Mouse (Mus musculus): Measurements from ENCODE around the gene Sirt4. TPM values are rescaled to one million over a fixed set of nuclear protein-coding genes. Genes with fewer than 3 reads are reported as not detected.
A peak's percentile ranks its signal among the peaks of the same experiment; 100 is the strongest.

The Sirt4 gene
- polyA plus RNA-seq, 1 experiment from 2014 or later, result 16.2 TPM

- Histone ChIP-seq H3K27ac (ENCODE audit: low read depth, low read length) (peak within 1 kb of the TSS; percentile 100), H3K4me1 (ENCODE audit: control insufficient read depth, insufficient read depth, low read length) (peaks cover 42% of the 10 kb centered on the region), H3K4me3 (ENCODE audit: low read depth, low read length) (peak within 1 kb of the TSS; percentile 100), H3K9me3 (ENCODE audit: control insufficient read depth, low read length) (no peaks in the 10 kb centered on the region), H3K4me2 (peak within 1 kb of the TSS; percentile 100), H3K27me3 (ENCODE audit: control insufficient read depth, insufficient read depth, low read length) (no peaks in the 10 kb centered on the region), H3K36me3 (ENCODE audit: control insufficient read depth, insufficient read depth, low read length) (peaks cover 10% of the 10 kb centered on the region), H3K9ac (ENCODE audit: low read length) (peak within 1 kb of the TSS; percentile 100)
- DNase-seq (ENCODE audit: low spot score, missing footprints) (peak; percentile 92), ATAC-seq (ENCODE audit: low FRiP score) (peak; percentile 86)
- WGBS, result 2% methylated on average over 56 of the region's 117 CpGs
These were observed 55.0 kb downstream of the Sirt4 start, which contains the start of gene Msi1 for GRCm38 (mm10) chr5:115429359-115430186. Gene Msi1, plus strand, starts transcription at chr5:115429599.

GRCm38 (mm10) chr5:115428831-115429358, 55.6 kb downstream of the Sirt4 start:
- peak overlapping the region; percentile 100 for H3K4me2 ChIP-seq
- ATAC-seq (ENCODE audit: low FRiP score) (no peak), DNase-seq (ENCODE audit: low spot score, missing footprints) (peak; percentile 94)
- peak overlapping the region; percentile 100 for H3K4me3 ChIP-seq (ENCODE audit: low read depth, low read length)
- H3K27ac ChIP-seq (ENCODE audit: low read depth, low read length), result peak overlapping the region; percentile 100
- H3K9me3 ChIP-seq (ENCODE audit: control insufficient read depth, low read length), result no peaks in the 10 kb centered on the region
- 2% methylated on average over 20 of the region's 20 CpGs for WGBS
- H3K36me3 ChIP-seq (ENCODE audit: control insufficient read depth, insufficient read depth, low read length), result peaks cover 6% of the 10 kb centered on the region; the same call in 1 of the 2 replicates
- H3K27me3 ChIP-seq (ENCODE audit: control insufficient read depth, insufficient read depth, low read length), result no peaks in the 10 kb centered on the region
- H3K4me1 ChIP-seq (ENCODE audit: control insufficient read depth, insufficient read depth, low read length), result peaks cover 35% of the 10 kb centered on the region
- H3K9ac ChIP-seq (ENCODE audit: low read length), result peak overlapping the region; percentile 100

Other genes with a start within 250 kb of the Sirt4 start
- gene Pop5, start 248.9 kb downstream of the Sirt4 start, polyA plus RNA-seq (2014; fragmentation: Nextera tagmentation; extraction: Ambion mirVana), result 91.0 and 98.7 TPM in 2 replicates
- gene Rnf10, start 211.8 kb downstream of the Sirt4 start, polyA plus RNA-seq (2014; fragmentation: Nextera tagmentation; extraction: Ambion mirVana), result 84.6 and 85.0 TPM in 2 replicates
- 58.6 and 59.1 TPM in 2 replicates for gene Coq5, start 205.1 kb downstream of the Sirt4 start, polyA plus RNA-seq (2014; fragmentation: Nextera tagmentation; extraction: Ambion mirVana)
- 1,577 and 1,606 TPM in 2 replicates for gene Dynll1, start 183.7 kb downstream of the Sirt4 start, polyA plus RNA-seq (2014; fragmentation: Nextera tagmentation; extraction: Ambion mirVana)
- 362 and 376 TPM in 2 replicates for gene Srsf9, start 157.5 kb downstream of the Sirt4 start, polyA plus RNA-seq (2014; fragmentation: Nextera tagmentation; extraction: Ambion mirVana)
- gene Gatc, start 143.5 kb downstream of the Sirt4 start, polyA plus RNA-seq (2014; fragmentation: Nextera tagmentation; extraction: Ambion mirVana), result 43.5 and 46.8 TPM in 2 replicates
- 57.7 and 64.7 TPM in 2 replicates for gene Triap1, start 143.5 kb downstream of the Sirt4 start, polyA plus RNA-seq (2014; fragmentation: Nextera tagmentation; extraction: Ambion mirVana)
- gene Cox6a1, start 135.7 kb downstream of the Sirt4 start, polyA plus RNA-seq (2014; fragmentation: Nextera tagmentation; extraction: Ambion mirVana), result 745 and 840 TPM in 2 replicates
- gene Msi1, start 55.1 kb downstream of the Sirt4 start, polyA plus RNA-seq (2014; fragmentation: Nextera tagmentation; extraction: Ambion mirVana), result 199 and 227 TPM in 2 replicates
- not detected in 2 replicates for gene Pla2g1b, start 18.5 kb downstream of the Sirt4 start, polyA plus RNA-seq (2014; fragmentation: Nextera tagmentation; extraction: Ambion mirVana)
- gene Pxn, start 22.0 kb upstream of the Sirt4 start, polyA plus RNA-seq (2014; fragmentation: Nextera tagmentation; extraction: Ambion mirVana), result 7.3 and 7.7 TPM in 2 replicates
- gene Rplp0, start 74.7 kb upstream of the Sirt4 start, polyA plus RNA-seq (2014; fragmentation: Nextera tagmentation; extraction: Ambion mirVana), result 1,161 and 1,182 TPM in 2 replicates
- gene Gcn1l1, start 80.5 kb upstream of the Sirt4 start, polyA plus RNA-seq (2014; fragmentation: Nextera tagmentation; extraction: Ambion mirVana), result 27.6 and 32.2 TPM in 2 replicates
- 19.4 and 19.6 TPM in 2 replicates for gene Rab35, start 147.2 kb upstream of the Sirt4 start, polyA plus RNA-seq (2014; fragmentation: Nextera tagmentation; extraction: Ambion mirVana)
- gene Bicdl1, start 246.9 kb upstream of the Sirt4 start, polyA plus RNA-seq (2014; fragmentation: Nextera tagmentation; extraction: Ambion mirVana), result 11.4 and 12.4 TPM in 2 replicates